Mouse (Mus musculus) midbrain, postnatal 0 days (tissue): ENCODE data around the gene Ddx5. TPM values are rescaled to one million over a fixed set of nuclear protein-coding genes. Genes with fewer than 3 reads are reported as not detected.
"Not testable (repeated sequence)": the region's sequence is repeated elsewhere in the genome, so short reads cannot be mapped to it uniquely, and the experiment has no call there.

Source experiments
- ATAC-seq: fragments of 200-750 bp; cut with Nextera tagmentation; 2 replicates; pipeline ENCODE4 v1.8.0; 2017; ENCODE audit warnings: moderate number of reproducible peaks, mild to moderate bottlenecking, moderate TSS enrichment, moderate library complexity; ENCODE audit not compliant: low FRiP score
- DNase-seq: peaks from one replicate; pipeline ENCODE4 v3.0.0-alpha.2; 2015; ENCODE audit warnings: low spot score
- H3K27ac ChIP-seq: fragments of 300-500 bp; sonication (generic); 2 replicates; pipeline ENCODE4 v1.5.1; 2014; ENCODE audit warnings: low read depth, mild to moderate bottlenecking, low read length, mixed read lengths
- H3K27me3 ChIP-seq: fragments of 300-500 bp; sonication (generic); 2 replicates; pipeline ENCODE4 v1.6.1; 2014; ENCODE audit warnings: low read length, control low read depth, mixed read lengths; ENCODE audit not compliant: insufficient read depth
- H3K36me3 ChIP-seq: fragments of 300-500 bp; sonication (generic); 2 replicates; pipeline ENCODE4 v1.6.1; 2014; ENCODE audit warnings: low read length, control low read depth, mixed read lengths; ENCODE audit not compliant: insufficient read depth
- H3K4me1 ChIP-seq: fragments of 300-500 bp; sonication (generic); 2 replicates; pipeline ENCODE4 v1.6.1; 2014; ENCODE audit warnings: mild to moderate bottlenecking, control low read depth, antibody characterized with exemption, low read length, mixed read lengths; ENCODE audit not compliant: insufficient read depth
- H3K4me2 ChIP-seq: fragments of 300-500 bp; sonication (generic); 2 replicates; pipeline ENCODE4 v1.6.1; 2014; ENCODE audit warnings: low read depth, mild to moderate bottlenecking, low read length, mixed read lengths; ENCODE audit not compliant: poor library complexity, severe bottlenecking
- H3K4me3 ChIP-seq: fragments of 300-500 bp; sonication (generic); 2 replicates; pipeline ENCODE4 v1.5.1; 2014; ENCODE audit warnings: low read depth, mild to moderate bottlenecking, low read length, moderate library complexity
- H3K9ac ChIP-seq: fragments of 300-500 bp; sonication (generic); replicated peaks from 2 replicates; pipeline ENCODE4 v1.6.1; 2014; ENCODE audit warnings: mild to moderate bottlenecking, low read length, moderate library complexity, mixed read lengths; ENCODE audit not compliant: poor library complexity, severe bottlenecking
- H3K9me3 ChIP-seq: fragments of 300-500 bp; sonication (generic); 2 replicates; pipeline ENCODE4 v1.6.1; 2016; ENCODE audit warnings: low read length, control low read depth
- CTCF ChIP-seq: IDR thresholded peaks from 2 replicates; pipeline ENCODE4 v1.5.1; 2016; ENCODE audit warnings: antibody characterized with exemption, mild to moderate bottlenecking
- WGBS: fragments of 180-500 bp; shearing (Covaris S2); extraction: QIAGEN DNeasy Blood & Tissue Kit; methylation state at CpG from one replicate; pipeline ENCODE4 v1.1.7; 2014; 5-methylcytosine and 5-hydroxymethylcytosine counted together
- polyA plus RNA-seq: library from polyadenylated mRNA; unstranded; fragments of >200 nt; fragmentation: Nextera tagmentation; extraction: Ambion mirVana; gene quantifications from 2 replicates; pipeline ENCODE4 v1.2.1, GENCODE M21; 2015
- total RNA-seq: library from RNA; depleted of rRNA; stranded (reverse); fragments of >200 nt; gene quantifications from 2 replicates; pipeline ENCODE4 v1.2.3, GENCODE M21; 2014

Ddx5 gene
- total and polyA plus RNA-seq, 2 experiments from 2014 or later = 301 to 408 TPM

DNA sequence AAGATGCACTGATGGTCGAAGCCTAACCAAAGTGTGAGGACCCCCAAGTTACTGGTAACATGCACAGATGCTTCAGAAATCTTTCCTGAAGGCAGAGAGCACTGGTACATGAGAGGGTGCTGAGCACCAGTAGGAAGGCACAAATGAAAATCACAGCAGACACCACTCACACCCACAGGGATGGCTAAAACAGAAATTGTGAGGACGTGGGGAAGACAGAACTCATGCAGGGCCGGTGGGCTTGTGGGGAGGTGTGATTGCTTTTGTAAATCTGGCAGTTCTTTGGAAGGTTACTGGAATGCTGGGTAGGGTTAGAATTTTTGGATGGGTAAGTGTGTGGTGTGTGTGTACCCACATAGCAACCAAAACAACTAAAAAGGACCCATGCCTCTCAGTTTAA lies 28.2 kb upstream of the Ddx5 start:
- Histone ChIP-seq H3K4me2 (no peak overlapping the region), H3K9ac (no peak overlapping the region), H3K36me3 (peaks cover 42% of the 10 kb centered on the region), H3K27ac (no peak overlapping the region), H3K4me1 (no peaks in the 10 kb centered on the region), H3K9me3 (no peaks in the 10 kb centered on the region), H3K27me3 (no peaks in the 10 kb centered on the region), H3K4me3 (no peak overlapping the region)
- WGBS = 78% methylated on average over 3 of the region's 3 CpGs
- ATAC-seq (no peak), DNase-seq (no peak)
- TF ChIP-seq CTCF = no peak

DNA sequence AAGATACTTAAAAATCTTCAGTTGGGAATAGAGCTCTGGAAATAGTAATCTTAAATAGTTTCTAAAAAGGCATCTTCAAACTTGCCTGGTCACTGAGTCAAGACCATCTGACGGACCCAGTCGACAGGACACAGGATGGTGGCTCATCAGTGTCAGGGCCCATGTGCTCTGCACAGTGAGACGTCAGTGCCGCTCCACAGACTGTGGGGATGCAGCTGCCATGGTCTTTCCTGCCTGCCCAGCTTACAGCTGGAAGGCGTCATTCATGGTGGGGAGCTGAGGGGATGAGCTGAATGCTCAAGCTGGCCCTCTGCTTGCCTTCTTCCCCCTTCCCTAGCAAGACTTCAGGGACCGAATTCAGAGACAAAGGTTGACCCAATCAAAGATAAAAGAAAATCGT lies 27.3 kb upstream of the Ddx5 start:
- Histone ChIP-seq H3K9ac (no peak overlapping the region), H3K27ac (no peak overlapping the region), H3K9me3 (no peaks in the 10 kb centered on the region), H3K4me2 (no peak overlapping the region), H3K27me3 (no peaks in the 10 kb centered on the region), H3K4me1 (no peaks in the 10 kb centered on the region), H3K4me3 (no peak overlapping the region), H3K36me3 (peaks cover 49% of the 10 kb centered on the region)
- DNase-seq = no peak
- TF ChIP-seq CTCF = no peak
- ATAC-seq = no peak
- WGBS = 74% methylated on average over 7 of the region's 7 CpGs

DNA sequence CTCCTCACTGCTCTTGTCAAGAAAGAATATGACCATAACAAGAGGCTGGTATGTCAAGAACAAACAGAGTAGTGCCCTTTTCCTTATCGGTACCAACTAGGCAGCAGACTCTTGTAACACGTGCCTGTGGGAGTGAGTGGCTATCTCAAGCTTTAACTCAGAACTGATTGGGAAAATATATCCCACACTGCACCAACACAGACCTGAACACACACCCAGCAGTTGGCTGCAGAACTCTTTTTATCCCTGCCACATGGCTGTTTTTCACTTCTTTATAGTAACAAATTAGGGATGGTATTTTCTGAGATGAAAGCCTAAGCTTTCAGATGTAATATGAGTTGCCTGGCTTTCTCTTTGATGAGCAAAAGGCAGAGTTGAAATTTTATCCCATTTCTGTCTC lies 26.8 kb upstream of the Ddx5 start:
- ATAC-seq (no peak), DNase-seq (no peak)
- Histone ChIP-seq H3K4me2 (no peak overlapping the region), H3K4me1 (no peaks in the 10 kb centered on the region), H3K4me3 (no peak overlapping the region), H3K27me3 (no peaks in the 10 kb centered on the region), H3K9me3 (no peaks in the 10 kb centered on the region), H3K27ac (no peak overlapping the region), H3K36me3 (peaks cover 48% of the 10 kb centered on the region), H3K9ac (no peak overlapping the region)
- WGBS = 94% methylated on average over 2 of the region's 2 CpGs
- TF ChIP-seq CTCF = no peak

DNA sequence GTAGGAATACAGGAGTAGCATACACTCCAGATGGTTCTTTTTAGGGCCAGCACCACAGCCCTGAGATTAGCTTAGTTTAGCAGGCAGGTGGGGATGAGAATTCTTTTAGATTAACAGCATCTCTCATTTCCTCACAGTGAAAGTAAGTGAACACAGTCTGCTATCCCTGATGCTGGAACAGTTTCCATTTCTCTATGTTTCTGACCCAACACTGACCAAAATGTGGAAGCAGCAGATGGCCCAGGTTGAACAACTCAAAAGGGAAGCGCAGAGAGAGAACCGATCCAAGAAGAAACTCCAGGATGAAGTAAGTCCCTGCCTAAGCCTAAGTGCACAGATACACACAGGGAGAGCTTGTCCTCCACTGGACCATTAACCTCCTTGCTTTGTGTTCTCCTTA lies 26.3 kb upstream of the Ddx5 start:
- TF ChIP-seq CTCF = no peak
- Histone ChIP-seq H3K27me3 (no peaks in the 10 kb centered on the region), H3K4me3 (no peak overlapping the region), H3K27ac (no peak overlapping the region), H3K9ac (no peak overlapping the region), H3K36me3 (peaks cover 45% of the 10 kb centered on the region), H3K4me2 (no peak overlapping the region), H3K4me1 (no peaks in the 10 kb centered on the region), H3K9me3 (no peaks in the 10 kb centered on the region)
- ATAC-seq (no peak), DNase-seq (no peak)
- WGBS = 98% methylated on average over 2 of the region's 2 CpGs

DNA sequence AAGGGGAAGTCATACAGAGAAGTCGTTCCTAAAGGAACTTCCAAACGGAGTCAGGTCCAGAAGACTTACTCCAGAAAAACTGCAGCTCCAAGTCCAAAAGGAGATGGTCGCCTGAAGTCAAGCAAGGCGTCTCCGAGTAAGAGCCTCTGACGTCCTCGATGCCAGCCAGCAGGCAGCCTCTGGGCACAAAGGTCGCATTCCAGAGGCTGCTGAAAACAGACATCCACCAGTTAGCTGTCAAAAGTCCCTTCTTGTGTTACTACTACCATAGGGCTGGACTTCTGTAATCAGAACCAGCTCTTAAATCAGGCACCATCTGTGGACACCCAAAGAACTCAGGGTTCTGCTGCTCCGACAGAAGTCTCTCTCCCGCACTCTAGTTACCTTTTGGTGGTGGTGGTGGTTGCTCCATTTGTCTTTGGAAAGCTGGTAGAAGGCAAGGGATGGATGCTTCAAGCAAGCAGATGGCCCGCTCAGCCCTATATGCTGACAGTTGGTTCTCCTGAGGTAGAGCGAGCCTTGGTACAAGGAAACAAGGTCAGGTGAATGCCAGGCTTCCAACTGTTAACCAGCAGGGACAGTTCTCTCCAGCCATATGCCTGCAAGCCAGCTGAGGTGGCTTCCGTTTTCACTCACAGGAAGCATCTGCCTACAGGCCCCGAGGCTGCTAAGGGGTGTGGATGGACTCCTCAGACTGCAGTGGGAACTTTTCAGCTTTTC lies 25.8 kb upstream of the Ddx5 start:
- Histone ChIP-seq H3K27ac (no peak overlapping the region), H3K27me3 (no peaks in the 10 kb centered on the region), H3K9me3 (no peaks in the 10 kb centered on the region), H3K9ac (no peak overlapping the region), H3K4me1 (no peaks in the 10 kb centered on the region), H3K4me2 (no peak overlapping the region), H3K4me3 (no peak overlapping the region), H3K36me3 (peaks cover 43% of the 10 kb centered on the region)
- ATAC-seq = no peak
- no peak for TF ChIP-seq CTCF
- WGBS = 88% methylated on average over 14 of the region's 14 CpGs
- peak; percentile 55 for DNase-seq

DNA sequence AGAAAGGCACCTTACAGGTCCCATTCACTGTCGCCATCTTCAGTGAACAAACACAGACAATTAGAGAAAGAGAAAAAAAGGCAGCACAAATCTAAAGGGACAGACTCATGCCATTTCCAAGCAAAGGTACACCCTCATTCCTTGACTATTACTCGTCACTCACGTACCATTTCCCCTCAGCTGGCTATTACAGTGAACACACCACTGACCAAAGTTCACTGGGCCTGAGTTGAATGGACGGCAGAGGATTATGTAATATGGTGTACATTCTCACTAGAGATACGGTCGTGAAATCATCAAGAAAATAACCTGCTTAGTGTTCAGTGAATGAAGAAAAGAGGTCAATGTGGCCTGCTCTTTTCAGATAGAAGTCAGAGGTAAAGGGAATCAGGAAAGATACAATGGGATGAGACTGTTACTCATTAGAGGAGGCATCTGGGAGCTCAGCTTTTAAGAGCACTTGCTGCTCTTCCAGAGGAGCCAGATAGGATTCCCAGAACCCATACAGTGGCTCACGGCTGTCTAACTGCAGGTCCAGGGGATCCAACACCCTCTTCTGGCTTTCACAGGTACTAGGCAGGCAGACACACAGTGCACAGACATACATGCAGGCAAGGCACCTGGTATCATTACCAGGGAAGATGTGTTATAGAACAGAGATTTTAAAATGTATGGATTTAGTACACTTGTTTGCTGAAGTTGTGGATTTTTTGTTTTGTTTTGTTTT lies 23.6 kb upstream of the Ddx5 start:
- TF ChIP-seq CTCF = no peak
- Histone ChIP-seq H3K4me2 (no peak overlapping the region), H3K9me3 (no peaks in the 10 kb centered on the region), H3K4me1 (no peaks in the 10 kb centered on the region), H3K36me3 (peaks cover 36% of the 10 kb centered on the region), H3K27ac (no peak overlapping the region), H3K4me3 (no peak overlapping the region), H3K9ac (no peak overlapping the region), H3K27me3 (no peaks in the 10 kb centered on the region)
- ATAC-seq (no peak), DNase-seq (no peak)
- 93% methylated on average over 7 of the region's 7 CpGs for WGBS

DNA sequence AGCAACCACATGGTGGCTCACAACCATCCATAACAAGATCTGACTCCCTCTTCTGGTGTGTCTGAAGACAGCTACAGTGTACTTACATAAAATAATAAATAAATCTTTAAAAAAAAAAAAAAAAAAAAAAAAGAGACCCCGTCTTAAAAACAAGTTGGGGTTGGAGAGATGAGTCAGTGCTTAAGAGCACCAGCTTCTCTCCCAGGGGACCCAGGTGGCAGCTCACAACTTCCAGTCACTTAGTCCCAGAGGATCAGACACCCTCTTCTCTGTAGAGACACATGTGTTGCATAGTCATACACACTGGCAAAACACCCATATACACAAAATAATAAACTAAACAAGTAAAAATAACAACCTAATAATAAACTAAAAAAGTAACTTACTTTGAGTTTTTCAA lies 18.5 kb upstream of the Ddx5 start:
- H3K36me3 ChIP-seq = peaks cover 20% of the 10 kb centered on the region
- not testable (repeated sequence) for H3K4me2 ChIP-seq, H3K27me3 ChIP-seq, H3K27ac ChIP-seq, H3K9me3 ChIP-seq, DNase-seq, H3K4me3 ChIP-seq, ATAC-seq, H3K9ac ChIP-seq, H3K4me1 ChIP-seq
- 92% methylated on average over 1 of the region's 1 CpGs for whole genome bisulfite sequencing
